Mouse (Mus musculus): Measurements from ENCODE around the gene Traf3ip2. TPM values are rescaled to one million over a fixed set of nuclear protein-coding genes. Genes with fewer than 3 reads are reported as not detected.
A peak's percentile ranks its signal among the peaks of the same experiment; 100 is the strongest.

Gene Traf3ip2
- polyA plus RNA-seq, 1 experiment = 15.0 TPM

GRCm38 (mm10) chr10:39612131-39612530, 603 bp upstream of the Traf3ip2 start:
- TF ChIP-seq POLR2A (IDR thresholded peaks at IDR 0.05; ENCODE audit: borderline replicate concordance, control insufficient read depth, low read depth, low read length) = no peak
- TF ChIP-seq CTCF (IDR thresholded peaks at IDR 0.05; ENCODE audit: control insufficient read depth, insufficient read depth, low read length) = no peak
- peaks cover 2% of the 10 kb centered on the region; the same call in 1 of the 2 replicates for H3K4me1 ChIP-seq (ENCODE audit: control insufficient read depth, insufficient read depth, low read length)
- no peak overlapping the region for H3K4me3 ChIP-seq (replicated peaks; ENCODE audit: control insufficient read depth, low read depth, low read length)
- H3K27ac ChIP-seq (ENCODE audit: control insufficient read depth, insufficient read depth, low read depth, low read length, poor library complexity) = no peak overlapping the region
- 53% methylated on average over 2 of the region's 2 CpGs for WGBS

- 6% methylated on average over 26 of the region's 26 CpGs for WGBS
- peak; percentile 43; the same call in 1 of the 2 replicates for TF ChIP-seq POLR2A (IDR thresholded peaks at IDR 0.05; ENCODE audit: borderline replicate concordance, control insufficient read depth, low read depth, low read length)
- TF ChIP-seq CTCF (IDR thresholded peaks at IDR 0.05; ENCODE audit: control insufficient read depth, insufficient read depth, low read length) = no peak
- H3K27ac ChIP-seq (ENCODE audit: control insufficient read depth, insufficient read depth, low read depth, low read length, poor library complexity) = peak overlapping the region; percentile 83
- H3K4me1 ChIP-seq (ENCODE audit: control insufficient read depth, insufficient read depth, low read length) = peaks cover 2% of the 10 kb centered on the region; the same call in 1 of the 2 replicates
- H3K4me3 ChIP-seq (replicated peaks; ENCODE audit: control insufficient read depth, low read depth, low read length) = peak overlapping the region; percentile 62
Observed at GRCm38 (mm10) chr10:39612989-39613831, 476 bp downstream of the Traf3ip2 start.

GRCm38 (mm10) chr10:39613973-39614372, 1.2 kb downstream of the Traf3ip2 start:
- Histone ChIP-seq H3K4me3 (replicated peaks; ENCODE audit: control insufficient read depth, low read depth, low read length) (no peak overlapping the region), H3K4me1 (ENCODE audit: control insufficient read depth, insufficient read depth, low read length) (peaks cover 2% of the 10 kb centered on the region; the same call in 1 of the 2 replicates), H3K27ac (ENCODE audit: control insufficient read depth, insufficient read depth, low read depth, low read length, poor library complexity) (no peak overlapping the region)
- 20% methylated on average over 2 of the region's 2 CpGs for WGBS
- TF ChIP-seq POLR2A (IDR thresholded peaks at IDR 0.05; ENCODE audit: borderline replicate concordance, control insufficient read depth, low read depth, low read length) (no peak), CTCF (IDR thresholded peaks at IDR 0.05; ENCODE audit: control insufficient read depth, insufficient read depth, low read length) (no peak)

GRCm38 (mm10) chr10:39614676-39615075, 1.9 kb downstream of the Traf3ip2 start:
- TF ChIP-seq POLR2A (IDR thresholded peaks at IDR 0.05; ENCODE audit: borderline replicate concordance, control insufficient read depth, low read depth, low read length) = no peak
- no peak for TF ChIP-seq CTCF (IDR thresholded peaks at IDR 0.05; ENCODE audit: control insufficient read depth, insufficient read depth, low read length)
- H3K27ac ChIP-seq (ENCODE audit: control insufficient read depth, insufficient read depth, low read depth, low read length, poor library complexity) = no peak overlapping the region
- H3K4me3 ChIP-seq (replicated peaks; ENCODE audit: control insufficient read depth, low read depth, low read length) = no peak overlapping the region
- H3K4me1 ChIP-seq (ENCODE audit: control insufficient read depth, insufficient read depth, low read length) = peaks cover 2% of the 10 kb centered on the region; the same call in 1 of the 2 replicates
- WGBS = 62% methylated on average over 6 of the region's 6 CpGs

- no peak overlapping the region for H3K27ac ChIP-seq (ENCODE audit: control insufficient read depth, insufficient read depth, low read depth, low read length, poor library complexity)
- TF ChIP-seq POLR2A (IDR thresholded peaks at IDR 0.05; ENCODE audit: borderline replicate concordance, control insufficient read depth, low read depth, low read length) = no peak
- TF ChIP-seq CTCF (IDR thresholded peaks at IDR 0.05; ENCODE audit: control insufficient read depth, insufficient read depth, low read length) = no peak
- 85% methylated on average over 12 of the region's 12 CpGs for WGBS
- no peak overlapping the region for H3K4me3 ChIP-seq (replicated peaks; ENCODE audit: control insufficient read depth, low read depth, low read length)
- peaks cover 2% of the 10 kb centered on the region; the same call in 1 of the 2 replicates for H3K4me1 ChIP-seq (ENCODE audit: control insufficient read depth, insufficient read depth, low read length)
Observed at GRCm38 (mm10) chr10:39615531-39616229, 2.9 kb downstream of the Traf3ip2 start.

- TF ChIP-seq CTCF (IDR thresholded peaks at IDR 0.05; ENCODE audit: control insufficient read depth, insufficient read depth, low read length) = no peak
- no peak for TF ChIP-seq POLR2A (IDR thresholded peaks at IDR 0.05; ENCODE audit: borderline replicate concordance, control insufficient read depth, low read depth, low read length)
- Histone ChIP-seq H3K4me1 (ENCODE audit: control insufficient read depth, insufficient read depth, low read length) (peaks cover 2% of the 10 kb centered on the region; the same call in 1 of the 2 replicates), H3K27ac (ENCODE audit: control insufficient read depth, insufficient read depth, low read depth, low read length, poor library complexity) (no peak overlapping the region), H3K4me3 (replicated peaks; ENCODE audit: control insufficient read depth, low read depth, low read length) (no peak overlapping the region)
- 81% methylated on average over 9 of the region's 9 CpGs for WGBS
Observed at GRCm38 (mm10) chr10:39616230-39616590, 3.5 kb downstream of the Traf3ip2 start.

- H3K4me1 ChIP-seq (ENCODE audit: control insufficient read depth, insufficient read depth, low read length) = peaks cover 2% of the 10 kb centered on the region; the same call in 1 of the 2 replicates
- no peak overlapping the region for H3K4me3 ChIP-seq (replicated peaks; ENCODE audit: control insufficient read depth, low read depth, low read length)
- no peak overlapping the region for H3K27ac ChIP-seq (ENCODE audit: control insufficient read depth, insufficient read depth, low read depth, low read length, poor library complexity)
- TF ChIP-seq POLR2A (IDR thresholded peaks at IDR 0.05; ENCODE audit: borderline replicate concordance, control insufficient read depth, low read depth, low read length) (no peak), CTCF (IDR thresholded peaks at IDR 0.05; ENCODE audit: control insufficient read depth, insufficient read depth, low read length) (no peak)
- 89% methylated on average over 8 of the region's 8 CpGs for WGBS
Observed at GRCm38 (mm10) chr10:39616626-39617025, 3.9 kb downstream of the Traf3ip2 start.

- 81% methylated on average over 10 of the region's 10 CpGs for WGBS
- H3K27ac ChIP-seq (ENCODE audit: control insufficient read depth, insufficient read depth, low read depth, low read length, poor library complexity) = no peak overlapping the region
- TF ChIP-seq CTCF (IDR thresholded peaks at IDR 0.05; ENCODE audit: control insufficient read depth, insufficient read depth, low read length) (no peak), POLR2A (IDR thresholded peaks at IDR 0.05; ENCODE audit: borderline replicate concordance, control insufficient read depth, low read depth, low read length) (no peak)
- no peak overlapping the region for H3K4me3 ChIP-seq (replicated peaks; ENCODE audit: control insufficient read depth, low read depth, low read length)
- no peaks in the 10 kb centered on the region; the same call in 1 of the 2 replicates for H3K4me1 ChIP-seq (ENCODE audit: control insufficient read depth, insufficient read depth, low read length)
Observed at GRCm38 (mm10) chr10:39618431-39618830, 5.7 kb downstream of the Traf3ip2 start.
